ENCODE assay signal across 9 mouse cellular contexts in genomic region chr2:38424278-38424931, GRCm38 (mm10).
DNase-seq lines count a peak whose midpoint lies in the region; ATAC-seq lines count a peak whose summit lies in the region.
"Had no signal": no experiment of that assay in that cellular context is flagged by ENCODE, and none has a peak within 500 bp of the region (broad histone marks: within the 10 kb centered on the region; RNA-seq: fewer than 3 reads in every experiment).

No protein-coding gene starts in this region.

- no peaks in the 10 kb centered on the region for H3K9me3 ChIP-seq in heart, embryonic 12.5 days (replicated peaks)
- no peaks in the 10 kb centered on the region for H3K9me3 ChIP-seq in hindbrain, embryonic 10.5 days
- no peaks in the 10 kb centered on the region for H3K9me3 ChIP-seq in midbrain, embryonic 16.5 days (replicated peaks; ENCODE audit: control insufficient read depth, low read length, poor library complexity, severe bottlenecking)

- H3K4me1 ChIP-seq in heart, embryonic 12.5 days (replicated peaks) = peaks cover 11% of the 10 kb centered on the region
- peaks cover 46% of the 10 kb centered on the region for H3K4me1 ChIP-seq in hindbrain, embryonic 10.5 days (replicated peaks)
- H3K4me1 ChIP-seq in midbrain, embryonic 16.5 days (ENCODE audit: control insufficient read depth, insufficient read depth, low read length) = peaks cover 12% of the 10 kb centered on the region

- peak overlapping the region; percentile 14 for H3K4me3 ChIP-seq in heart, embryonic 12.5 days
- peak overlapping the region; percentile 43 for H3K4me3 ChIP-seq in hindbrain, embryonic 10.5 days
- H3K4me3 ChIP-seq in midbrain, embryonic 16.5 days (ENCODE audit: low read depth, low read length) = no peak overlapping the region

- DNase-seq in heart, postnatal 14 days = no peak
- peak; percentile 92 for DNase-seq in R1 (ENCODE audit: low read depth, low spot score)
- DNase-seq in hindbrain, embryonic 10.5 days (ENCODE audit: low spot score) = peak; percentile 91
- DNase-seq in left cerebral cortex, postnatal 10 days (ENCODE audit: extremely low spot score in 1 of 2, low spot score in 2 of 2) = no peak
- no peak for DNase-seq in cerebellum, adult 8-10 months
- DNase-seq in urinary bladder, postnatal 25 days (ENCODE audit: low spot score) = no peak
- DNase-seq: gastrocnemius, postnatal 25 days had no signal

- intact Hi-C loops in heart, postnatal 14 days (cut with DNase I) = no loop called here
- intact Hi-C loops in left cerebral cortex, postnatal 10 days (cut with DNase I) = no loop called here

- H3K9ac ChIP-seq in heart, embryonic 12.5 days = no peak overlapping the region
- peak overlapping the region; percentile 46 for H3K9ac ChIP-seq in midbrain, embryonic 16.5 days (ENCODE audit: low read depth, low read length)

- no peaks in the 10 kb centered on the region for H3K36me3 ChIP-seq in heart, embryonic 12.5 days
- H3K36me3 ChIP-seq in hindbrain, embryonic 10.5 days = no peaks in the 10 kb centered on the region
- no peaks in the 10 kb centered on the region for H3K36me3 ChIP-seq in midbrain, embryonic 16.5 days (ENCODE audit: control insufficient read depth, insufficient read depth, low read length)

- H3K27ac ChIP-seq in heart, embryonic 12.5 days (ENCODE audit: poor library complexity, severe bottlenecking) = no peak overlapping the region
- peak overlapping the region; percentile 95 for H3K27ac ChIP-seq in hindbrain, embryonic 10.5 days
- H3K27ac ChIP-seq in midbrain, embryonic 16.5 days (ENCODE audit: low read length) = peak overlapping the region; percentile 65; the same call in 1 of the 2 replicates

- 6% methylated on average over 17 of the region's 22 CpGs for WGBS in heart, embryonic 12.5 days
- WGBS in hindbrain, embryonic 10.5 days = 1% methylated on average over 22 of the region's 22 CpGs
- 2% methylated on average over 18 of the region's 22 CpGs for WGBS in midbrain, embryonic 16.5 days

- peak overlapping the region; percentile 50 for H3K4me2 ChIP-seq in heart, embryonic 12.5 days
- H3K4me2 ChIP-seq in midbrain, embryonic 16.5 days (ENCODE audit: low read length) = peak overlapping the region; percentile 40

- H3K27me3 ChIP-seq in heart, embryonic 12.5 days (replicated peaks) = peaks cover 24% of the 10 kb centered on the region
- 0 out of 2 replicates have a peak, but pooled peaks cover 14% of the 10 kb centered on the region for H3K27me3 ChIP-seq in hindbrain, embryonic 10.5 days (ENCODE audit: insufficient read depth, poor library complexity, severe bottlenecking)
- H3K27me3 ChIP-seq in midbrain, embryonic 16.5 days (ENCODE audit: control insufficient read depth, insufficient read depth, low read depth, low read length) = no peaks in the 10 kb centered on the region

- no peak for ATAC-seq in heart, embryonic 12.5 days (ENCODE audit: insufficient number of reproducible peaks, low FRiP score)
- ATAC-seq in midbrain, embryonic 16.5 days = peak; percentile 86

Comparison
In these comparisons a context has a peak if more than half of its experiments do, and no peak if none do; other contexts are left out.
1. DNase-seq: peak in R1 (single experiment) and hindbrain, embryonic 10.5 days (single experiment); none in heart, postnatal 14 days (0 of 2), left cerebral cortex, postnatal 10 days (0 of 2), cerebellum, adult 8-10 months (single experiment) and urinary bladder, postnatal 25 days (single experiment).